Mouse (Mus musculus) ES-Bruce4 (cell line): ENCODE measurements around the gene Slc39a11. TPM values are rescaled to one million over a fixed set of nuclear protein-coding genes. Genes with fewer than 3 reads are reported as not detected.

Experiments
- H3K27ac ChIP-seq: 2 replicates; pipeline ENCODE4 v1.5.1; 2012; ENCODE audit warnings: low read length, inconsistent platforms; ENCODE audit not compliant: insufficient read depth
- H3K27me3 ChIP-seq: 2 replicates; pipeline ENCODE4 v1.6.1; 2012; ENCODE audit warnings: mild to moderate bottlenecking, low read length, inconsistent platforms; ENCODE audit not compliant: control insufficient read depth, poor library complexity, insufficient read depth, severe bottlenecking
- H3K36me3 ChIP-seq: 2 replicates; pipeline ENCODE4 v1.6.1; 2012; ENCODE audit warnings: inconsistent platforms, mild to moderate bottlenecking, low read length, moderate library complexity; ENCODE audit not compliant: control insufficient read depth, poor library complexity, insufficient read depth, severe bottlenecking
- H3K4me1 ChIP-seq: one replicate; pipeline ENCODE4 v1.8.1; 2011; ENCODE audit warnings: low read length; ENCODE audit not compliant: control insufficient read depth, insufficient read depth
- H3K4me3 ChIP-seq: 2 replicates; pipeline ENCODE4 v1.5.1; 2011; ENCODE audit warnings: low read depth, mild to moderate bottlenecking, low read length
- H3K9ac ChIP-seq: 2 replicates; pipeline ENCODE4 v1.6.1; 2012; ENCODE audit warnings: low read depth, mild to moderate bottlenecking, inconsistent platforms; ENCODE audit not compliant: poor library complexity, severe bottlenecking
- H3K9me3 ChIP-seq: replicated peaks from 2 replicates; pipeline ENCODE4 v1.6.1; 2012; ENCODE audit warnings: mild to moderate bottlenecking, low read length, inconsistent platforms; ENCODE audit not compliant: control insufficient read depth, poor library complexity, insufficient read depth, severe bottlenecking
- CTCF ChIP-seq: IDR thresholded peaks from one replicate; pipeline ENCODE4 v1.8.1; 2011; ENCODE audit warnings: low read depth, low read length
- EP300 ChIP-seq: IDR thresholded peaks from 2 replicates; pipeline ENCODE4 v1.6.1; 2011; ENCODE audit warnings: low read depth, low read length; ENCODE audit not compliant: insufficient read depth
- POLR2A ChIP-seq: IDR thresholded peaks from one replicate; pipeline ENCODE4 v1.8.1; 2011; ENCODE audit warnings: low read length; ENCODE audit not compliant: insufficient read depth
- polyA plus RNA-seq: library from polyadenylated mRNA; stranded (reverse); fragments of >200 nt; gene quantifications from 2 replicates; pipeline ENCODE4 v1.2.4, GENCODE M21; 2011; ENCODE audit warnings: low read depth; ENCODE audit not compliant: missing spikeins, insufficient read depth, insufficient read length

Gene Slc39a11
- polyA plus RNA-seq, 1 experiment: 7.4 TPM

GRCm38 (mm10) chr11:113209220-113209878, 440.5 kb downstream of the Slc39a11 start:
- Histone ChIP-seq H3K9me3 (no peaks in the 10 kb centered on the region), H3K27ac (no peak overlapping the region), H3K36me3 (no peaks in the 10 kb centered on the region), H3K9ac (no peak overlapping the region), H3K4me1 (no peaks in the 10 kb centered on the region), H3K4me3 (no peak overlapping the region), H3K27me3 (no peaks in the 10 kb centered on the region)
- TF ChIP-seq CTCF (no peak), POLR2A (no peak), EP300 (no peak)

- H3K4me3 ChIP-seq: no peak overlapping the region
- no peaks in the 10 kb centered on the region for H3K27me3 ChIP-seq
- no peaks in the 10 kb centered on the region for H3K36me3 ChIP-seq
- H3K9me3 ChIP-seq: no peaks in the 10 kb centered on the region
- no peaks in the 10 kb centered on the region for H3K4me1 ChIP-seq
- TF ChIP-seq POLR2A (no peak), EP300 (no peak), CTCF (no peak)
- no peak overlapping the region for H3K27ac ChIP-seq
- no peak overlapping the region for H3K9ac ChIP-seq
These were observed 441.3 kb downstream of the Slc39a11 start for GRCm38 (mm10) chr11:113208521-113209072.

- Histone ChIP-seq H3K36me3 (no peaks in the 10 kb centered on the region), H3K4me1 (no peaks in the 10 kb centered on the region), H3K27me3 (no peaks in the 10 kb centered on the region), H3K9ac (no peak overlapping the region), H3K9me3 (no peaks in the 10 kb centered on the region), H3K4me3 (no peak overlapping the region), H3K27ac (no peak overlapping the region)
- TF ChIP-seq POLR2A (no peak), EP300 (no peak), CTCF (no peak)
These were observed 441.9 kb downstream of the Slc39a11 start for GRCm38 (mm10) chr11:113207966-113208365.

- Histone ChIP-seq H3K9ac (no peak overlapping the region), H3K27ac (no peak overlapping the region), H3K9me3 (no peaks in the 10 kb centered on the region), H3K4me1 (no peaks in the 10 kb centered on the region), H3K36me3 (no peaks in the 10 kb centered on the region), H3K4me3 (no peak overlapping the region), H3K27me3 (no peaks in the 10 kb centered on the region)
- TF ChIP-seq POLR2A: no peak
- TF ChIP-seq EP300: no peak
- TF ChIP-seq CTCF: no peak
These were observed 443.8 kb downstream of the Slc39a11 start for GRCm38 (mm10) chr11:113206099-113206498.

- Histone ChIP-seq H3K4me3 (no peak overlapping the region), H3K36me3 (no peaks in the 10 kb centered on the region), H3K27ac (no peak overlapping the region), H3K9ac (no peak overlapping the region), H3K27me3 (no peaks in the 10 kb centered on the region), H3K4me1 (no peaks in the 10 kb centered on the region), H3K9me3 (no peaks in the 10 kb centered on the region)
- TF ChIP-seq EP300 (no peak), CTCF (no peak), POLR2A (no peak)
These were observed 446.9 kb downstream of the Slc39a11 start for GRCm38 (mm10) chr11:113203008-113203407.

- TF ChIP-seq POLR2A: peak; percentile 93
- no peak for TF ChIP-seq EP300
- no peak for TF ChIP-seq CTCF
- Histone ChIP-seq H3K36me3 (no peaks in the 10 kb centered on the region), H3K4me1 (no peaks in the 10 kb centered on the region), H3K27ac (no peak overlapping the region), H3K9me3 (no peaks in the 10 kb centered on the region), H3K27me3 (no peaks in the 10 kb centered on the region), H3K9ac (peak overlapping the region; percentile 66), H3K4me3 (peak overlapping the region; percentile 86)
These were observed 448.3 kb downstream of the Slc39a11 start for GRCm38 (mm10) chr11:113201470-113201997.
